Mouse (Mus musculus): ENCODE measurements at regions not wholly inside any gene's neighbourhood (a gene's known extent, or its start where the extent isn't known, plus 50 kb on each side); places are given as distances from the start of the nearest gene placed in this dataset.
"Not testable (repeated sequence)": the region's sequence is repeated elsewhere in the genome, so short reads cannot be mapped to it uniquely, and the experiment has no call there.

GRCm38 (mm10) chr4:153785564-153785963 is 171.5 kb upstream of the A430005L14Rik start:
- H3K27me3 ChIP-seq (replicated peaks): no peaks in the 10 kb centered on the region
- 74% methylated on average over 4 of the region's 4 CpGs for WGBS (ENCODE audit: insufficient replicate concordance)
- no peak for ATAC-seq

GRCm38 (mm10) chr4:153792307-153792706 is 164.7 kb upstream of the A430005L14Rik start:
- Histone ChIP-seq H3K27me3 (replicated peaks) (no peaks in the 10 kb centered on the region), H3K4me2 (no peak overlapping the region), H3K9ac (no peak overlapping the region), H3K4me3 (no peak overlapping the region), H3K27ac (no peak overlapping the region), H3K9me3 (replicated peaks) (no peaks in the 10 kb centered on the region), H3K4me1 (no peaks in the 10 kb centered on the region), H3K36me3 (no peaks in the 10 kb centered on the region)
- ATAC-seq: no peak
- 45% methylated on average over 13 of the region's 13 CpGs for WGBS (ENCODE audit: insufficient replicate concordance)

More at GRCm38 (mm10) chr4:153785564-153785963, 171.5 kb upstream of the A430005L14Rik start:
- Histone ChIP-seq H3K4me3 (no peak overlapping the region), H3K4me1 (no peaks in the 10 kb centered on the region), H3K27ac (no peak overlapping the region), H3K36me3 (no peaks in the 10 kb centered on the region), H3K4me2 (no peak overlapping the region), H3K9me3 (replicated peaks) (no peaks in the 10 kb centered on the region), H3K9ac (no peak overlapping the region)

- H3K4me1 ChIP-seq: no peaks in the 10 kb centered on the region
- no peaks in the 10 kb centered on the region for H3K9me3 ChIP-seq (replicated peaks)
- H3K4me3 ChIP-seq: no peak overlapping the region
- no peak overlapping the region for H3K4me2 ChIP-seq
- no peak overlapping the region for H3K9ac ChIP-seq
- no peaks in the 10 kb centered on the region for H3K36me3 ChIP-seq
- H3K27me3 ChIP-seq (replicated peaks): no peaks in the 10 kb centered on the region
- 65% methylated on average over 7 of the region's 7 CpGs for WGBS (ENCODE audit: insufficient replicate concordance)
- no peak overlapping the region for H3K27ac ChIP-seq
- no peak for ATAC-seq
These were observed 159.0 kb upstream of the A430005L14Rik start for GRCm38 (mm10) chr4:153798061-153798460.

- H3K4me3 ChIP-seq: no peak overlapping the region
- ATAC-seq: no peak
- no peak overlapping the region for H3K4me2 ChIP-seq
- no peaks in the 10 kb centered on the region for H3K4me1 ChIP-seq
- H3K9ac ChIP-seq: no peak overlapping the region
- H3K27me3 ChIP-seq (replicated peaks): peaks cover 21% of the 10 kb centered on the region
- no peaks in the 10 kb centered on the region for H3K9me3 ChIP-seq (replicated peaks)
- 44% methylated on average over 4 of the region's 4 CpGs for WGBS (ENCODE audit: insufficient replicate concordance)
- no peaks in the 10 kb centered on the region for H3K36me3 ChIP-seq
- H3K27ac ChIP-seq: no peak overlapping the region
These were observed 151.3 kb upstream of the A430005L14Rik start for GRCm38 (mm10) chr4:153805727-153806126.

- Histone ChIP-seq H3K4me3 (no peak overlapping the region), H3K27me3 (replicated peaks) (peaks cover 21% of the 10 kb centered on the region), H3K9me3 (replicated peaks) (no peaks in the 10 kb centered on the region), H3K27ac (no peak overlapping the region), H3K9ac (no peak overlapping the region), H3K36me3 (no peaks in the 10 kb centered on the region), H3K4me2 (no peak overlapping the region), H3K4me1 (no peaks in the 10 kb centered on the region)
- 4% methylated on average over 10 of the region's 10 CpGs for WGBS (ENCODE audit: insufficient replicate concordance)
- ATAC-seq: no peak
These were observed 150.8 kb upstream of the A430005L14Rik start for GRCm38 (mm10) chr4:153806180-153806692.

- no peak for ATAC-seq
- WGBS (ENCODE audit: insufficient replicate concordance): 38% methylated on average over 10 of the region's 10 CpGs
- H3K4me2 ChIP-seq: no peak overlapping the region
These were observed 150.1 kb upstream of the A430005L14Rik start for GRCm38 (mm10) chr4:153806820-153807436.

GRCm38 (mm10) chr4:153812866-153813265 is 144.2 kb upstream of the A430005L14Rik start:
- H3K4me1 ChIP-seq: no peaks in the 10 kb centered on the region
- no peak overlapping the region for H3K4me3 ChIP-seq
- no peak overlapping the region for H3K4me2 ChIP-seq
- no peak overlapping the region for H3K9ac ChIP-seq
- no peak for ATAC-seq
- H3K9me3 ChIP-seq (replicated peaks): no peaks in the 10 kb centered on the region
- 70% methylated on average over 9 of the region's 9 CpGs for WGBS (ENCODE audit: insufficient replicate concordance)
- H3K36me3 ChIP-seq: no peaks in the 10 kb centered on the region
- no peaks in the 10 kb centered on the region for H3K27me3 ChIP-seq (replicated peaks)
- no peak overlapping the region for H3K27ac ChIP-seq

More at GRCm38 (mm10) chr4:153806820-153807436, 150.1 kb upstream of the A430005L14Rik start:
- H3K27me3 ChIP-seq (replicated peaks): peaks cover 21% of the 10 kb centered on the region
- no peaks in the 10 kb centered on the region for H3K9me3 ChIP-seq (replicated peaks)
- no peak overlapping the region for H3K9ac ChIP-seq
- no peak overlapping the region for H3K4me3 ChIP-seq
- H3K27ac ChIP-seq: no peak overlapping the region
- no peaks in the 10 kb centered on the region for H3K36me3 ChIP-seq
- H3K4me1 ChIP-seq: no peaks in the 10 kb centered on the region

GRCm38 (mm10) chr4:153827914-153828313 is 129.1 kb upstream of the A430005L14Rik start:
- no peak overlapping the region for H3K4me2 ChIP-seq
- H3K36me3 ChIP-seq: no peaks in the 10 kb centered on the region
- no peak for ATAC-seq
- H3K9me3 ChIP-seq (replicated peaks): peaks cover 17% of the 10 kb centered on the region
- no peak overlapping the region for H3K4me3 ChIP-seq
- H3K27me3 ChIP-seq (replicated peaks): no peaks in the 10 kb centered on the region
- WGBS (ENCODE audit: insufficient replicate concordance): 54% methylated on average over 9 of the region's 9 CpGs
- H3K4me1 ChIP-seq: no peaks in the 10 kb centered on the region
- no peak overlapping the region for H3K9ac ChIP-seq
- no peak overlapping the region for H3K27ac ChIP-seq

GRCm38 (mm10) chr4:153829766-153830165 is 127.3 kb upstream of the A430005L14Rik start:
- Histone ChIP-seq H3K36me3 (no peaks in the 10 kb centered on the region), H3K4me2 (no peak overlapping the region), H3K9ac (no peak overlapping the region), H3K4me1 (no peaks in the 10 kb centered on the region), H3K27ac (no peak overlapping the region), H3K4me3 (no peak overlapping the region), H3K9me3 (replicated peaks) (peaks cover 12% of the 10 kb centered on the region), H3K27me3 (replicated peaks) (no peaks in the 10 kb centered on the region)
- ATAC-seq: no peak
- 71% methylated on average over 9 of the region's 9 CpGs for WGBS (ENCODE audit: insufficient replicate concordance)

GRCm38 (mm10) chr4:153830491-153830890 is 126.5 kb upstream of the A430005L14Rik start:
- no peak overlapping the region for H3K9ac ChIP-seq
- 75% methylated on average over 5 of the region's 5 CpGs for WGBS (ENCODE audit: insufficient replicate concordance)
- ATAC-seq: no peak
- no peaks in the 10 kb centered on the region for H3K4me1 ChIP-seq
- no peak overlapping the region for H3K4me2 ChIP-seq
- H3K9me3 ChIP-seq (replicated peaks): peaks cover 12% of the 10 kb centered on the region
- no peak overlapping the region for H3K27ac ChIP-seq
- H3K4me3 ChIP-seq: no peak overlapping the region
- no peaks in the 10 kb centered on the region for H3K36me3 ChIP-seq
- H3K27me3 ChIP-seq (replicated peaks): no peaks in the 10 kb centered on the region

GRCm38 (mm10) chr4:153831251-153831650 is 125.8 kb upstream of the A430005L14Rik start:
- peaks cover 12% of the 10 kb centered on the region for H3K9me3 ChIP-seq (replicated peaks)
- H3K9ac ChIP-seq; H3K27me3 ChIP-seq (replicated peaks); H3K27ac ChIP-seq; H3K4me2 ChIP-seq; H3K4me3 ChIP-seq; H3K36me3 ChIP-seq; H3K4me1 ChIP-seq; ATAC-seq: not testable (repeated sequence)
- WGBS (ENCODE audit: insufficient replicate concordance): 57% methylated on average over 10 of the region's 11 CpGs

- no peak overlapping the region for H3K9ac ChIP-seq
- ATAC-seq: no peak
- WGBS (ENCODE audit: insufficient replicate concordance): 41% methylated on average over 2 of the region's 2 CpGs
These were observed 124.9 kb upstream of the A430005L14Rik start for GRCm38 (mm10) chr4:153832151-153832550.

GRCm38 (mm10) chr4:153844766-153845165 is 112.3 kb upstream of the A430005L14Rik start:
- H3K9ac ChIP-seq: no peak overlapping the region
- no peak overlapping the region for H3K4me2 ChIP-seq
- no peak overlapping the region for H3K27ac ChIP-seq
- H3K4me1 ChIP-seq: no peaks in the 10 kb centered on the region
- WGBS (ENCODE audit: insufficient replicate concordance): 71% methylated on average over 6 of the region's 6 CpGs
- ATAC-seq: no peak
- no peaks in the 10 kb centered on the region for H3K36me3 ChIP-seq
- H3K4me3 ChIP-seq: no peak overlapping the region
- no peaks in the 10 kb centered on the region for H3K27me3 ChIP-seq (replicated peaks)
- 0 out of 2 replicates have a peak, but pooled peaks cover 4% of the 10 kb centered on the region for H3K9me3 ChIP-seq (replicated peaks)

More at GRCm38 (mm10) chr4:153832151-153832550, 124.9 kb upstream of the A430005L14Rik start:
- no peak overlapping the region for H3K4me2 ChIP-seq
- no peaks in the 10 kb centered on the region for H3K4me1 ChIP-seq
- no peak overlapping the region for H3K4me3 ChIP-seq
- H3K36me3 ChIP-seq: no peaks in the 10 kb centered on the region
- peaks cover 12% of the 10 kb centered on the region for H3K9me3 ChIP-seq (replicated peaks)
- no peaks in the 10 kb centered on the region for H3K27me3 ChIP-seq (replicated peaks)
- no peak overlapping the region for H3K27ac ChIP-seq

Measured in liver, embryonic 12.5 days (tissue).